Mouse (Mus musculus) limb, embryonic 14.5 days (tissue): ENCODE results near the gene Map3k5. TPM values are rescaled to one million over a fixed set of nuclear protein-coding genes. Genes with fewer than 3 reads are reported as not detected.

ENCODE experiments used
- ATAC-seq: fragments of 200-750 bp; cut with Nextera tagmentation; 2 replicates; pipeline ENCODE4 v1.8.0; 2017; ENCODE audit warnings: low read depth, moderate number of reproducible peaks, moderate TSS enrichment; ENCODE audit not compliant: low FRiP score
- DNase-seq: peaks from one replicate; pipeline ENCODE4 v3.0.0-alpha.2; 2015; ENCODE audit warnings: low spot score
- H3K27ac ChIP-seq: fragments of 300-500 bp; sonication (generic); replicated peaks from 2 replicates; pipeline ENCODE4 v1.5.1; 2014; ENCODE audit warnings: low read depth, mild to moderate bottlenecking, low read length, moderate library complexity, mixed read lengths
- H3K27me3 ChIP-seq: fragments of 300-500 bp; sonication (generic); 2 replicates; pipeline ENCODE4 v1.6.1; 2014; ENCODE audit warnings: low read length, mixed read lengths; ENCODE audit not compliant: control insufficient read depth, insufficient read depth
- H3K36me3 ChIP-seq: fragments of 300-500 bp; sonication (generic); 2 replicates; pipeline ENCODE4 v1.6.1; 2014; ENCODE audit warnings: mild to moderate bottlenecking, low read length, moderate library complexity, mixed read lengths; ENCODE audit not compliant: control insufficient read depth, insufficient read depth
- H3K4me1 ChIP-seq: fragments of 300-500 bp; sonication (generic); 2 replicates; pipeline ENCODE4 v1.6.1; 2014; ENCODE audit warnings: antibody characterized with exemption, low read length, mixed read lengths; ENCODE audit not compliant: control insufficient read depth, insufficient read depth
- H3K4me2 ChIP-seq: fragments of 300-500 bp; sonication (generic); replicated peaks from 2 replicates; pipeline ENCODE4 v1.6.1; 2014; ENCODE audit warnings: low read depth, mild to moderate bottlenecking, low read length, moderate library complexity; ENCODE audit not compliant: severe bottlenecking
- H3K4me3 ChIP-seq: fragments of 300-500 bp; sonication (generic); replicated peaks from 2 replicates; pipeline ENCODE4 v1.5.1; 2014; ENCODE audit warnings: low read length
- H3K9ac ChIP-seq: fragments of 300-500 bp; sonication (generic); 2 replicates; pipeline ENCODE4 v1.6.1; 2014; ENCODE audit warnings: mild to moderate bottlenecking, low read depth, low read length, moderate library complexity; ENCODE audit not compliant: severe bottlenecking
- H3K9me3 ChIP-seq: fragments of 300-500 bp; sonication (generic); 2 replicates; pipeline ENCODE4 v1.6.1; 2016; ENCODE audit warnings: low read length; ENCODE audit not compliant: control insufficient read depth
- POLR2A ChIP-seq: fragments of 200-500 bp; IDR thresholded peaks from 2 replicates; pipeline ENCODE4 v1.8.0; 2012; ENCODE audit warnings: inconsistent platforms, mild to moderate bottlenecking, moderate library complexity, borderline replicate concordance; ENCODE audit not compliant: insufficient read depth, insufficient read length; ENCODE audit errors: extremely low read depth
- WGBS: fragments of 180-500 bp; shearing (Covaris S2); extraction: QIAGEN DNeasy Blood & Tissue Kit; methylation state at CpG from one replicate; pipeline ENCODE4 v1.1.7; 2014; 5-methylcytosine and 5-hydroxymethylcytosine counted together
- polyA plus RNA-seq, 2 experiments: library from polyadenylated mRNA; depleted of rRNA in 1 of 2; stranded (reverse) in 1 of 2; unstranded in 1 of 2; fragments of >200 nt; fragmentation: Nextera tagmentation in 1 of 2; extraction: Ambion mirVana in 1 of 2; gene quantifications; 2 replicates each; pipeline versions ENCODE4 v1.2.1 to v1.2.3; 2012 to 2014

The Map3k5 gene
- polyA plus RNA-seq, 2 experiments, result 2.0 to 3.5 TPM

GRCm38 (mm10) chr10:19893976-19894375, 40.3 kb upstream of the Map3k5 start:
- no peak for TF ChIP-seq POLR2A
- H3K27me3 ChIP-seq, result no peaks in the 10 kb centered on the region
- ATAC-seq (no peak), DNase-seq (no peak)
- no peak overlapping the region for H3K27ac ChIP-seq
- H3K4me3 ChIP-seq, result no peak overlapping the region
- no peaks in the 10 kb centered on the region for H3K9me3 ChIP-seq
- H3K4me2 ChIP-seq, result no peak overlapping the region
- no peaks in the 10 kb centered on the region for H3K4me1 ChIP-seq
- 19% methylated on average over 4 of the region's 4 CpGs for WGBS
- peaks cover 3% of the 10 kb centered on the region; the same call in 1 of the 2 replicates for H3K36me3 ChIP-seq
- no peak overlapping the region for H3K9ac ChIP-seq

DNA sequence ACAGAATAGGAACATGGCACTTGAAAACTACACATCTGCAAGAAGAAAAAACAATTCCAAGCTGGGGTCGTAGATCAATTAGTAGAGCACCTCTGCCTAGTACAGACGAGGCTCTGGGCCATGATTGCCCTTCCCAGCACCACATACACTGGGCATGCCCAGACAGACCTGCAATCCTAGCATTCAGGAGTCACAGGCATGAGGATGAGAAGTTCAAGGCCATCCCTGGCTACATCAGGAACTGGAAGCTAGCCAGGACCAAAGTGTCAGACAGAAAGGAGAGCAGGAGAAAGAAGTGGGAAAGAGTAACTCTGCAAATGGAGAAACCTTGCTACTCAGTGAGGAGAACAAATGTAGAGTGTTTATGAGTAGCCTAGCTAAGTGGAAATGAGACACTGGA, 34.1 kb upstream of the Map3k5 start:
- Histone ChIP-seq H3K4me3 (no peak overlapping the region), H3K27ac (no peak overlapping the region), H3K9ac (no peak overlapping the region), H3K4me2 (no peak overlapping the region), H3K4me1 (no peaks in the 10 kb centered on the region; the same call in 1 of the 2 replicates), H3K36me3 (no peaks in the 10 kb centered on the region), H3K9me3 (no peaks in the 10 kb centered on the region), H3K27me3 (no peaks in the 10 kb centered on the region)
- no peak for TF ChIP-seq POLR2A
- WGBS, result 46% methylated on average over 2 of the region's 2 CpGs
- ATAC-seq (no peak), DNase-seq (no peak)

- Histone ChIP-seq H3K4me2 (no peak overlapping the region), H3K36me3 (no peaks in the 10 kb centered on the region), H3K9ac (no peak overlapping the region), H3K27ac (no peak overlapping the region), H3K4me3 (no peak overlapping the region), H3K4me1 (no peaks in the 10 kb centered on the region; the same call in 1 of the 2 replicates), H3K9me3 (no peaks in the 10 kb centered on the region), H3K27me3 (no peaks in the 10 kb centered on the region)
- no peak for ATAC-seq
- WGBS, result 84% methylated on average over 7 of the region's 7 CpGs
- no peak for TF ChIP-seq POLR2A
- DNase-seq, result no peak
Measured at GRCm38 (mm10) chr10:19901992-19902391, 32.3 kb upstream of the Map3k5 start.

- H3K4me1 ChIP-seq, result no peaks in the 10 kb centered on the region; the same call in 1 of the 2 replicates
- no peak for DNase-seq
- 0 out of 2 replicates have a peak overlapping the region, but pooled peaks have one; percentile 5 for H3K4me2 ChIP-seq
- H3K36me3 ChIP-seq, result no peaks in the 10 kb centered on the region
- no peak for ATAC-seq
- no peak overlapping the region for H3K4me3 ChIP-seq
- H3K9ac ChIP-seq, result no peak overlapping the region
- H3K27ac ChIP-seq, result no peak overlapping the region
- no peaks in the 10 kb centered on the region for H3K9me3 ChIP-seq
- no peaks in the 10 kb centered on the region for H3K27me3 ChIP-seq
- WGBS, result 57% methylated on average over 13 of the region's 13 CpGs
- TF ChIP-seq POLR2A, result no peak
Measured at GRCm38 (mm10) chr10:19904077-19904820, 30.0 kb upstream of the Map3k5 start.

GRCm38 (mm10) chr10:19907246-19907804, 26.9 kb upstream of the Map3k5 start, which contains the start of gene Pex7:
Pex7 (minus strand) TSS chr10:19907689.
- no peaks in the 10 kb centered on the region for H3K9me3 ChIP-seq
- H3K4me2 ChIP-seq, result peak within 1 kb of the TSS; percentile 41; the same call in 1 of the 2 replicates
- peak; percentile 53; the same call in 1 of the 2 replicates for TF ChIP-seq POLR2A
- no peaks in the 10 kb centered on the region for H3K36me3 ChIP-seq
- H3K9ac ChIP-seq, result peak within 1 kb of the TSS; percentile 92
- H3K4me3 ChIP-seq, result peak within 1 kb of the TSS; percentile 73
- H3K4me1 ChIP-seq, result no peaks in the 10 kb centered on the region; the same call in 1 of the 2 replicates
- peak; percentile 97 for DNase-seq
- 1% methylated on average over 53 of the region's 60 CpGs for WGBS
- ATAC-seq, result peak; percentile 97
- H3K27me3 ChIP-seq, result no peaks in the 10 kb centered on the region
- peak within 1 kb of the TSS; percentile 98 for H3K27ac ChIP-seq
